Mouse (Mus musculus) common myeloid progenitor, adult 5-6 weeks (primary cell): Measurements from ENCODE around the gene St6gal1. TPM values are rescaled to one million over a fixed set of nuclear protein-coding genes. Genes with fewer than 3 reads are reported as not detected.

Source experiments
- ATAC-seq: replicated peaks from 2 replicates; pipeline ENCODE4 v1.8.0; 2016; ENCODE audit warnings: low read depth, mild to moderate bottlenecking, moderate TSS enrichment, inconsistent platforms; ENCODE audit not compliant: poor library complexity, severe bottlenecking
- total RNA-seq: library from RNA; stranded (forward); fragments of 200-1000, 187-1606 nt; gene quantifications from 2 replicates; pipeline ENCODE4 v1.2.3, GENCODE M21; 2017

The St6gal1 gene
- total RNA-seq, 1 experiment from 2014 or later, result 0.41 TPM

GRCm38 (mm10) chr16:23218313-23218712 lies 6.2 kb upstream of the St6gal1 start:
- ATAC-seq, result 0 out of 2 replicates have a peak, but pooled peaks have one; percentile 11

- ATAC-seq, result no peak
Observed at GRCm38 (mm10) chr16:23223166-23223870, 1.2 kb upstream of the St6gal1 start.

- ATAC-seq, result peak; percentile 73
Observed at GRCm38 (mm10) chr16:23223871-23224469, 570 bp upstream of the St6gal1 start.

DNA sequence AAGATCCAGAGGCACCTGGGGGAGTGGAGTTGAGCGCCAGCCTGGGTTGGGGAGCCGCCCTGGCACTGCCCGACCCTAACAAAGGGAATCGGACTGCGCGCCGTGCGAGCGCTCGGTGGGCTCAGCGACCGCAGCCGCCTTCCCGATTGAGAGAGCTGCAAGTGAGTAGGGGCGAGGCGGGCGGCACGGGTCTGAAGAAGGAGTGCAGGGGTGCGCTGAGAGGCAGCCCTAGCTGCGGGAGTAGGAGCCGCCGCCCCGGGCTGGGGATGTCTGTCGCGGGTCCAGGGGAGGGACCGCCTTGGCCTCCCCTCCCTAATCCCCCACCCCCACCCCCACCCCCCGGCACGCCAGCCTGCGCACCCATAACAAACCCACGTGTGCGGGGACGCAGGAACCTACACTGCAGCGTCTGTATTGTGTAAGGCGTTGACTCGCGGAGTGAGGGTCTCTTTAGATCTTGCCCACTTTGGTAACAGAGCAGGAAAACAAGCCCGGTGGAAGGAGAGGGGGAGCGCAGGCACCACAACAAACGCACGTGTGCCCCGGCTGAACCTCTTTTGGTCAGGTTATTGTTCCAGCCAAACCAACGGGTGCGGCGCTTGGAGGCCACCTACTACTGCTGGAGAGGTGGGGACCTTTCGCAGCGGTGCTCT lies 655 bp downstream of the St6gal1 start:
- no peak for ATAC-seq

DNA sequence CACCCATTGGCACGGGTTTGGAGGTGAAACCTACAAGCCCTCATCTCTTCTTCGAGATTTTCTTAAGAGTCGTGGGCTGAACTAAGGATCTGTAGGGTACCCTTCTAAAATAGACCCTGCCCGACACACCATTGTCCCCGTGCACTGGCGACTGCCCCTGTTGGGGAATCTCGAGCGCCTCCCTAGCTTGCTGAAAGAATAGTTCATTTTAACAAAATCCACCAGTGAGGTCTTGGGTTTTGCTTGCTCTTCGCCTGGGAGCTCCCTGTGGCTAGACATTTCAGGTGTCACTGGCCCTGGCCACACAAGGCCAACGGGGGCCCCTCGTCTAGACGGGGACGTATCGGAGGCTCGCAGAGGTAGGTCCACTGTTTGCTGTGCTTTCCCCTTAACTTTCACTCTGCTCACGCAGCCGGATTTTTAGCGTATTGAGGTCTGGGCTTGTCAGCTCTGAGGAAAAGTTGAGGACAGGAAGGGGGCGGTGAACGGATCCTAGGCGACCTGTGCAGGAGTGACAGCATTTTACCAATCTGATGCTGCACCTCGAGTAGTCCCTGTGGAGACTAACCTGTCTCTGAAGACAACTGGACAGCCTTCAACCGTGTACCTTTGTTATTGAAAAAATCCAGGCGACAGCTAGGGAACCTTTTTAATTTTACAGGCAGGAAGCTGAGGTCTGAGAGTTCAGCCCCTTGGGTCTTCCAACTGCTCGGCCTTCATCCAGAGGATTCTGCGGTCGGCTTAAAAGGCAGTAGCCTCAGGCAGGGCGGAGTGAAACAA lies 1.5 kb downstream of the St6gal1 start:
- peak; percentile 23 for ATAC-seq

DNA sequence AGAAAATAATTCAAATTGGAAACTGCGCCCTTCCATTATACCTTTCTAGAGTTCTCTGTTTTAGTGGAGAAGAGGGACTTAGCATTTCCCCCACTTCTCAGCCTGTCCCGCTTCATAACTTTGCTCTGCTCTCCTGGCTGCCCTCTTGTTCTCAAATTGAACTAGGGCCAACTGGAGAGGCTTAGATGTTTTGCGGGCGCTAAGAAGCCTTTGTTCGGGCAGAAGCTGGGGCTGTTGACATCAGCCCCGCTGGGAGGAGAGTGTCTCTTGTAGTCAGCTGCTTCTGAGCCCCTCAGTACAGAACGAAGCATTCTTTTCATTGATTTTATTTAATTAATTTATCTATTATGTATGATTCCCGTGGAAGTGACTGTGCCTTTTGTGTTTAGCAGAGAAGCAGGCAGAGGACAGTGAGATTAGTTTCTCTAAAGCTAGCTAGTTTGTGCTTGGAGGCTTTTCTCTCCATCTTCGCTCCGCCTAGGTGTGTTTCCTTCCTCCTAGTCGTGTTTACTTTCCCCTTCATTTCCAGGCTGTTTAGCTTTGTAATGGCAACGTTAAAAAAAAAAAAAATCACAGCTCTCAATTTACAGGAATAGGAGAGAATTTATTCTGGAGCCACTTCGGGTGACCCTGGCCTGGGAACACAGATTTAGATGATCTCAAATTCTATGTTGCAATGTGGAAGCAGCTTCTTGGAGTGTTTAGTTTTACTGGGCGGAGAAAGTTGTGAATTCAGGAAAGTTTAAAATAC lies 2.2 kb downstream of the St6gal1 start:
- no peak for ATAC-seq

DNA sequence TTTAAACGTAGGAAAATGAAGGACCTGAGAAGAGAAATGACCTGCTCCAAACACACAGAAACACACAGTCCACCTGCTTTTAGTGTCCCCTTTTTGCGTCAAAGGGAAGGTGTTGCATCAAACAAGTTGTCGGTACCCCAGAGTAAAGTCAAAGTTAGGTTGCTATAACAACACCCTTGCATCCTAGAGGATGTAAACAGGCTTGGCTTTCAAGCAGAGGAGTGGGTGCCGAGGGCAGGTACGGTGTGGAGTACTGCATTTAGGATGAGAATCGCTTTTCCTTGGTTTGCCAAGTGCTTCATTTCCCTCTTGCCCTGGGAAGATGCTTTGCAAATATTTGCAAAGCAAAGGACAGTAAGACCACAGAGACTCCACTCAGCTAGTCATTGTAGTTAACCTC lies 3.3 kb downstream of the St6gal1 start:
- no peak for ATAC-seq

DNA sequence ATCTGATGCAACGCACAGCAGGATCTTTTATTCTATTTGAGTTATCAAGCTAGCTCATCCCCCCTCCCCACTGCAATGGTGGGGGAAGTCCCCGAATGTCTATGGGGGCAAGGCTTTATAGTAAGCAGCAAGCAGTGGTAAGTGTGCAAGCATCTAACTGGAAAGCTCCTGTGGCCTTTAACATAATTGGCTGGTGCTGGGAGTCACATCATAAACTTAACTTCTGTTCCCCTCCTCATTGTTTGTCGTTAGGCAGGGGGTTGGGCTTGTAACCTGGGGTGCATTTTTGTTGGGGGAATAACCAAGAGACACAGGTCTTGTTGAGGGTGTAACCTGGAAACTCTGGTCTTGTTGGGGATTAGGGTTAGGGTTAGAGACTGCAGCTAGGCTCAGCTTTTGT lies 3.9 kb downstream of the St6gal1 start:
- no peak for ATAC-seq

- no peak for ATAC-seq
Observed at GRCm38 (mm10) chr16:23229945-23230344, 5.4 kb downstream of the St6gal1 start.

GRCm38 (mm10) chr16:23231168-23231567 lies 6.6 kb downstream of the St6gal1 start:
- no peak for ATAC-seq

- no peak for ATAC-seq
Observed at GRCm38 (mm10) chr16:23232691-23233090, 8.2 kb downstream of the St6gal1 start.

DNA sequence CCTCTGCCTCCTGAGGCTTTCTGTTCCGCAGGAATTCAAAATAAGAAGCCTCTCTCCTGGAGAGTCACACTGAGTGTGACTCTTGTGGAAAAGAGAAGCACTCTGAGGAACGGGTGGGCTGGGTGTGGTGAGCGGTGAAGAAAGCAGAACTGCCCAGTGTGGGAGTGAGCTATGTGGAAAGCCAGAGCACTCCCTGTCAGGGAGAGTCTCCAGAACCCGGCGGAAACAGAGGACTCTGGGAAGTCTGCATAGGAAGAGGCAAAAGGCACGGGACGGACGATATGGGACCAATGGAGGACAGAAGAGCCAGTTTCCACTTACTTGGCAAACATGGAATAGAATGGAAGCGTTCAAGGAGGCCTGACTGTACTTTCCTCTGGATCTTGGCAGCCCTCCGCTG lies 9.0 kb downstream of the St6gal1 start:
- peak; percentile 98 for ATAC-seq

DNA sequence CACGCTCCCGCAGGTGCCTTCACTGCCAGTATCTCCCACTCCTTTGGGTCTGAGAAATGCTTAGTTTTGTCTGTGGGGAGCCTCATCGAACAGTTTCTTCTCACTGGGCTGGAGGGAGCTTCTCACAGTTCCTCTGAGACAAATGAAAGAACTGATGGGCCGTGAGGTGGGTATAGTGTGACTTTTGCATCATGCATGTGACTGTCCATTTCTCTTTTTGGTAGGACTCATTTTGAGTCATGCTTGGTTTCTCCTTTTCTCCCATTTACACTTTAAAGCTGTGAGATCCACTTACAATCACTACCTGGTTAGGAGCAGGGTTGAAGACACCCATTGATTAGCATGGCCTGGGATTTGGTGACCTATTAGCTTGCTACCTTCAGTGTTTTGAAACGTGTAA lies 10.0 kb downstream of the St6gal1 start:
- ATAC-seq, result no peak

DNA sequence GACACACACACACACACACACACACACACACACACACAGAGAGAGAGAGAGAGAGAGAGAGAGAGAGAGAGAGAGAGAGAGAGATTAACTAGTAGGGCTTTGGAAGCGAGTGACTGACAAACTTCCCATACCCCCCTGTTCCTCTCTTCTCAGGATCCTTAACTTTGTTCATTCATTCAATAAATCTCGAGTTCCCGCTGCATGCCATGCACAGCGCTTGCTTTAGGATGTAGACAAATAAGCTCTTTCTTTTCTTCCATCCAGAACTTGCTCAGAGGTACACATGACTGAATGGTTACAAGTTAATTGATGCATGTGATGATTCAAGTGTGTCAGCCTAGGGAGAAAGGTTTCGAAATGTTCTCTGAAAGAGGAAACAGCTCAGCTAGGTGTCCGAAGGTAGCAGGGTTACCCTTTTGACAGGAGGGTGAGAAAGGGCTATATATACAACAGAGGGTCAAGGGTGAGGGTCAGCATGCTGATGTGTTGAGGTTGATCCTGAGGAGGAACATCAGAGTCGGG lies 10.7 kb downstream of the St6gal1 start:
- ATAC-seq, result no peak

- no peak for ATAC-seq
Observed at GRCm38 (mm10) chr16:23239583-23239982, 15.0 kb downstream of the St6gal1 start.

DNA sequence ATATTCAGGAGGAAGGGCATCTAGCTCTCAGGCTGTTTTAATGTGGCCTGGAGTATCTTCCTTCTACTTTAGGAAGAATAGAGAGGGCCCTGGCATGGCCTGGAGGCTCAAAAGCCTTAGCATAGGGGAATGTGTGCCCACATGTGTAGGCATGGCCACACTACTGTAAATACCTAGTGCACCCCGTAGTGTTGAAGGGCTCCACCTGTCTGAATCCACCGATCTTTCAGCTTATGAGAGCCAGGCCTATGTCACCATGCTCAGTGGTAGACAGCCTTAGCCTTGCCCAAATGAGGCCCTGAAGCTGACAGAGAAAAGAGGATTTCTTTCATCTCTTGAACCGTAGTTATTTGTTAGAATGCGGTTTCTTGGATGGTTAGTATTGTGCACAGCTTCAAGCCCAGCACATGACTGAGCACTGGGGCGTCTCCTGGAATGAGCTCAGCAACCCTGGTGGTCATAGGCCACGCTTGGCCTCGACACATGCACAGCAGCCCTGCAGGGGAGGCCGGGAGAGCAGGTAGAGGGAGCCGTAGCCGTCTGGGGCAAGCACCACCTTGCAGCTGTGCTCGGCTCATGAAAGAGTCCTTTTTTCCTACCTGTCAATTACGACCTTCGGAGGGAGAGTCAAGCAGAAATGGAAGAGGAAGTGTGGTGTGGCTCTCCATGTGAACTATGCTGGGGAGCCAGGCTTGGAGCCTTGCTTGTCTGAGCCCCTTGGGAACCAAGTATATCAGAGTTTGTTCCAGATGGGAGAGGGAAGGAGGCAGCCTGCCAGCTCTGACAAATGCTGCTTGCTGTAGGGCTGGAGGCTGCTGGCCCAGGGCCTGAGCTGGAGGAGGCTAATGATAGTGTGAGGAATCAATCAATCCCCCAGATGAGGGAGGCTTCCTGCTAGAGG lies 15.8 kb downstream of the St6gal1 start:
- 0 out of 2 replicates have a peak, but pooled peaks have one; percentile 3 for ATAC-seq

GRCm38 (mm10) chr16:23240950-23241259 lies 16.4 kb downstream of the St6gal1 start:
- no peak for ATAC-seq

DNA sequence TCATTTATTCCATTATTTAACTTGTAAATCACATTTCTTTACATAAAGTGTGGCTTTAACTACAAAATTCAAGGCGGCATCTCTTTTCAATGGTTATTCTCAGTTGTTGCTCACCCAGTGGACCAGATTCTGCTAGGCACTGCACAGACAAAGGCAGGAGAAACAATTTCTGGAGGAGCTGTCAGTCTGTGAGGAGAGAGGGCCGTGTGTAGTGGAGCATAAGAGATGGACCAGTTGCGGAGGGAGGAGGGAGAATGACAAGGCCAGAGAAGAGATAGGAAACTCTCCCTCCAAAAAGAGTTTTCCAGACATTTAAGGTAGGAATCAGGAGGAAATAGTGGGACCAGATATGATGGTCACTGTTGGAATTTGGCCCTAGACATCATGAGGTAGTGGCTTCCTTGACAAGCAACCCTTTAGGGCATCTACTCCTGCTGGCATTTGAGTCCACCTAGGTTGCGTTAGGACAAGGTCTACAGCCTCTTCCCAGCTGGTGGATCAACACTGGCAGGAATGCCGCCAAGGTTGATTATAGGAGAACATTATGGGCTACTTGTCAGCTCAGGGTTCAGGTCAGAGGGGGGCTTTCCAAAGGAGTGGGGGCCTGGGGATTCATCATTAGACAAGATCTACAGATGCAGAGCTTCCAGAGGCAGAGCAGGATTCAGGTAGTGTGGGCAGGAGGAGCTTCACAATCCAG lies 19.3 kb downstream of the St6gal1 start:
- ATAC-seq, result no peak
